Mouse (Mus musculus) spleen, adult 2 months (tissue): ENCODE data around the gene Mrps11. TPM values are rescaled to one million over a fixed set of nuclear protein-coding genes. Genes with fewer than 3 reads are reported as not detected.

ENCODE experiments used
- DNase-seq, 2 experiments: peaks; one replicate each; pipeline versions ENCODE4 v3.0.0 to v3.0.0-alpha.2; 2012 to 2021; ENCODE audit warnings: low spot score in 2 of 2, low read depth in 1 of 2
- H3K27ac ChIP-seq: fragments of 200-500 bp; 2 replicates; pipeline ENCODE4 v1.5.1; 2012; ENCODE audit warnings: low read length, inconsistent platforms; ENCODE audit not compliant: insufficient read depth
- H3K27me3 ChIP-seq: fragments of 200-500 bp; 2 replicates; pipeline ENCODE4 v1.6.1; 2012; ENCODE audit warnings: mild to moderate bottlenecking, moderate library complexity, low read length, inconsistent platforms; ENCODE audit not compliant: control insufficient read depth, insufficient read depth
- H3K36me3 ChIP-seq: fragments of 200-500 bp; 2 replicates; pipeline ENCODE4 v1.6.1; 2012; ENCODE audit warnings: mild to moderate bottlenecking, low read length, inconsistent platforms; ENCODE audit not compliant: control insufficient read depth, insufficient read depth
- H3K4me1 ChIP-seq: fragments of 200-500 bp; 2 replicates; pipeline ENCODE4 v1.6.1; 2011; ENCODE audit warnings: inconsistent platforms; ENCODE audit not compliant: control insufficient read depth, insufficient read depth, insufficient read length
- H3K4me3 ChIP-seq: fragments of 200-500 bp; 2 replicates; pipeline ENCODE4 v1.5.1; 2011; ENCODE audit warnings: mild to moderate bottlenecking, inconsistent platforms; ENCODE audit not compliant: insufficient read depth, insufficient read length; ENCODE audit errors: extremely low read depth
- CTCF ChIP-seq: fragments of 200-500 bp; IDR thresholded peaks from 2 replicates; pipeline ENCODE4 v1.5.1; 2011; ENCODE audit warnings: mild to moderate bottlenecking, inconsistent platforms; ENCODE audit not compliant: insufficient read depth, insufficient read length, insufficient replicate concordance; ENCODE audit errors: extremely low read depth
- POLR2A ChIP-seq: fragments of 200-500 bp; IDR thresholded peaks from 2 replicates; pipeline ENCODE4 v1.6.1; 2011; ENCODE audit warnings: low read depth, low read length, inconsistent platforms
- WGBS: fragments of 180-500 bp; shearing (Covaris S2); methylation state at CpG from one replicate; pipeline ENCODE4 v1.1.7; 2018; 5-methylcytosine and 5-hydroxymethylcytosine counted together
- polyA plus RNA-seq: library from polyadenylated mRNA; depleted of rRNA; stranded (reverse); fragments of >200 nt; gene quantifications from 2 replicates; pipeline ENCODE4 v1.2.3, GENCODE M21; 2012

Mrps11 gene
- polyA plus RNA-seq, 1 experiment = 20.4 TPM

GRCm38 (mm10) chr7:78769075-78769652 is 13.8 kb upstream of the Mrps11 start:
- Histone ChIP-seq H3K36me3 (peaks cover 4% of the 10 kb centered on the region; the same call in 1 of the 2 replicates), H3K27ac (no peak overlapping the region), H3K4me1 (no peaks in the 10 kb centered on the region), H3K27me3 (no peaks in the 10 kb centered on the region), H3K4me3 (no peak overlapping the region)
- DNase-seq = no peak
- WGBS = 72% methylated on average over 7 of the region's 7 CpGs
- no peak for TF ChIP-seq CTCF

GRCm38 (mm10) chr7:78770936-78771335 is 12.0 kb upstream of the Mrps11 start:
- H3K4me3 ChIP-seq = no peak overlapping the region
- no peaks in the 10 kb centered on the region for H3K4me1 ChIP-seq
- no peak overlapping the region for H3K27ac ChIP-seq
- peaks cover 11% of the 10 kb centered on the region for H3K36me3 ChIP-seq
- DNase-seq = no peak
- H3K27me3 ChIP-seq = no peaks in the 10 kb centered on the region
- 87% methylated on average over 5 of the region's 5 CpGs for WGBS
- TF ChIP-seq POLR2A = no peak
- no peak for TF ChIP-seq CTCF

- 96% methylated on average over 5 of the region's 5 CpGs for WGBS
- DNase-seq = no peak
- H3K27me3 ChIP-seq = no peaks in the 10 kb centered on the region
- H3K4me3 ChIP-seq = no peak overlapping the region
- 0 out of 2 replicates have a peak, but pooled peaks cover 3% of the 10 kb centered on the region for H3K4me1 ChIP-seq
- H3K36me3 ChIP-seq = peaks cover 25% of the 10 kb centered on the region
- TF ChIP-seq CTCF = no peak
- no peak for TF ChIP-seq POLR2A
- H3K27ac ChIP-seq = no peak overlapping the region
These were observed 4.2 kb upstream of the Mrps11 start for GRCm38 (mm10) chr7:78778741-78779140.

DNA sequence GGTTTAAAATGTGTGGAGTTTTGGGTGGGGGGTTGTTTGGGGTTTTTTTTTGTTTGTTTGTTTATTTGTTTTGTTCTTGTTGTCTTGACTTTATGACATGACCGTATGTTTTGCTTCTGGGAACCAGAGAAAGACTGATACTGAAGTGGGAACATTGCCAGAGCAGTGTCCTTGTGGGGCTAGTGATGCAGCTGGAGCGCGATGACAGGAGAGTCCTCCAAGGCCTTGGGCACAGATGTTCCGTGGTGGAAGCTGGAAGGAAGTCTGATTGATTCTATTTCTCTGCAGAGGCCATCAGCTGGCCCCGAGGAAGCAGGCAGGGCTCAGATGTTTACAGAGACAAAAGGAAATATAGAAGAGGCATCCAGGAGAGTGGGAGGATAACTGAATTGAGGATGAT is 3.0 kb downstream of the Mrps11 start:
- TF ChIP-seq POLR2A (no peak), CTCF (no peak)
- 80% methylated on average over 5 of the region's 5 CpGs for WGBS
- no peak overlapping the region for H3K4me3 ChIP-seq
- no peak for DNase-seq
- H3K27me3 ChIP-seq = no peaks in the 10 kb centered on the region
- H3K4me1 ChIP-seq = 0 out of 2 replicates have a peak, but pooled peaks cover 3% of the 10 kb centered on the region
- no peak overlapping the region for H3K27ac ChIP-seq
- H3K36me3 ChIP-seq = peaks cover 4% of the 10 kb centered on the region

GRCm38 (mm10) chr7:78787793-78788380 is 5.0 kb downstream of the Mrps11 start:
- no peaks in the 10 kb centered on the region for H3K4me1 ChIP-seq
- H3K27ac ChIP-seq = no peak overlapping the region
- WGBS = 71% methylated on average over 12 of the region's 12 CpGs
- TF ChIP-seq POLR2A (no peak), CTCF (no peak)
- DNase-seq = no peak
- H3K27me3 ChIP-seq = no peaks in the 10 kb centered on the region
- H3K4me3 ChIP-seq = no peak overlapping the region
- H3K36me3 ChIP-seq = peaks cover 7% of the 10 kb centered on the region

DNA sequence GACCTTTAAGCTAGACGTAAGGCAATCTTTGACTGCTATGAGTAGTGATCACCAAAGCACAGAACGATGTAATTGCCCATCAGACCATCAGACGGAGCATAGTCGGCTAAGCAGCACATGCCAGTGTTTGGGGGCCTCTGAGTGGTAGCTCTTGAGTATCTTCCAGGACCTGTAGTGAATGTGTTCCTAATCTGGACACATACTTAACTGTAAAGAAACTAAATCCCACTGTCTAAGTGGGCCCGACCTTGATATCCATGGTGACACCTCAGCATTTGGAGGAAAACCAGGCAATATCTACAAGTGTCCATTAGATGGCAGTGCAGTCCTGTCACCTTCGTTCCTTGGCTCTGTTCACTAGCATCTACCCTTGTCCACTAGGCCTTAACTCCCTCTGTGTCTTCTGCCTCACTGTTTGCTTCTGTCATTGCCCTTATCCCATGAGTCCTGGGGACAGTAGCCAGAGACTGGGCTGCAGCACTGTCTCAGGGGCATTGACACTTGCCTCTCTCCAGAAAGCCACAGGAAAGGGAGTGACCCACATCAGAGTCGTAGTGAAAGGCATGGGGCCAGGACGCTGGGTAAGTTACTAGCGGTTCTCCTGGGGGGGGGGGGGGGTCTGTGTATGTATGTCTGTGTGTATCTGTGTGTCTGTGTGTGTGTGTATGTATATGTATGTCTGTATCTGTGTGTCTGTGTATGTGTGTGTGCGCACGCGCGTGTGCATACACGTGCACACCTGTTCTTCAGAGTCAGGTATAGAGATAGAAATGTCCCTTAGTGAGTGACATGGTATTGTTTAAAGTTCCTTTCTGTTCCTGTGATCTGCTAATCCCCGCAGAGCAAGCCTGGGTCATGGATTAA is 8.7 kb downstream of the Mrps11 start:
- no peak for TF ChIP-seq POLR2A
- TF ChIP-seq CTCF = peak; percentile 73; the same call in 1 of the 2 replicates
- Histone ChIP-seq H3K4me3 (no peak overlapping the region), H3K36me3 (peaks cover 6% of the 10 kb centered on the region; the same call in 1 of the 2 replicates), H3K27me3 (no peaks in the 10 kb centered on the region), H3K27ac (no peak overlapping the region), H3K4me1 (no peaks in the 10 kb centered on the region)
- peak; percentile 14 to 28 for DNase-seq
- WGBS = 78% methylated on average over 15 of the region's 15 CpGs

DNA sequence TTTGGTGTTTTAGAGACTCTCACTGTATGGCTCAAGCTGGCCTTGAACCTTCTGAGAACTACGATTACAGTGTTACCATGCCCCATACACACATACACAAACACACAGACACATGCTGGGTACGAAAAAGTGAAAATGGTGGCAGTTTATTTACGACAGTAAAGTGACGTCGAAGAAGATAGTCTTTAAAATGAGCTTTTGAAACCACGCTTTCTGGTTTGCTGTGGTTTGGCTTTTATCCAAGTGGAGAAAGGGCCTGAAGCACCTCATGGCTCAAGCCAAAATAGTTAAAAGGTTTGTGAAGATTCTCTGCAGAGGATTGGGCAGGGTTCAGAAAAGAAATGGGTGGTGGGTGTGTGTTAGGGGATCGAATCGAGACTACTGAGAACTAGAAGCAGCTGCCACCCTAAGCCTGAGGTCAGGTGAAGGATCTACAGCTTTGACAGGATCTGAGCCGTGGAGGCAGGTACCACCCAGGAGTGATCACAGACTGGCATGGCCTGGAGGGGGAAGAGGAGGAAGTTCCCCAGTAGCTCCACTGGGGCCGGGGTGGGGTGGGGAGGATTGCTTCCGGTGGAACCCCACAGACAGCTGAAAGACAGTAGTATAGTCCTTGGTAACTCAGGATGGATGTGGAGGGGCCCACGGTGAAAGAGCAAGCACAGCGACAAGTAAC is 11.1 kb downstream of the Mrps11 start:
- peaks cover 6% of the 10 kb centered on the region; the same call in 1 of the 2 replicates for H3K36me3 ChIP-seq
- TF ChIP-seq CTCF (no peak), POLR2A (no peak)
- H3K4me3 ChIP-seq = no peak overlapping the region
- H3K4me1 ChIP-seq = no peaks in the 10 kb centered on the region
- no peaks in the 10 kb centered on the region for H3K27me3 ChIP-seq
- no peak for DNase-seq
- no peak overlapping the region for H3K27ac ChIP-seq
- 29% methylated on average over 13 of the region's 13 CpGs for WGBS
